Mouse (Mus musculus): ENCODE data around the gene Mdm4.
A peak's percentile ranks its signal among the peaks of the same experiment; 100 is the strongest.

Gene Mdm4

GRCm38 (mm10) chr1:133030461-133030860, at the start of gene Mdm4:
Gene Mdm4 (minus strand): TSS chr1:133030561.
- no peak for DNase-seq

- no peak for DNase-seq
These were observed 49.8 kb upstream of the Mdm4 start for GRCm38 (mm10) chr1:133080079-133080561.

- DNase-seq: no peak
These were observed 49.1 kb upstream of the Mdm4 start for GRCm38 (mm10) chr1:133079509-133079908.

- DNase-seq: no peak
These were observed 48.0 kb upstream of the Mdm4 start for GRCm38 (mm10) chr1:133078338-133078727.

GRCm38 (mm10) chr1:133077606-133078337, 47.4 kb upstream of the Mdm4 start:
- no peak for DNase-seq

GRCm38 (mm10) chr1:133076681-133077514, 46.5 kb upstream of the Mdm4 start:
- no peak for DNase-seq

- no peak for DNase-seq
These were observed 45.5 kb upstream of the Mdm4 start for GRCm38 (mm10) chr1:133075651-133076400.

- DNase-seq: no peak
These were observed 44.2 kb upstream of the Mdm4 start for GRCm38 (mm10) chr1:133074541-133074940.

- peak; percentile 46 to 71 for DNase-seq
These were observed 43.0 kb upstream of the Mdm4 start for GRCm38 (mm10) chr1:133073327-133073856.

GRCm38 (mm10) chr1:133071666-133072381, 41.5 kb upstream of the Mdm4 start:
- DNase-seq: no peak

- DNase-seq: peak; percentile 32 to 50
These were observed 39.8 kb upstream of the Mdm4 start for GRCm38 (mm10) chr1:133070157-133070556.

GRCm38 (mm10) chr1:133069275-133070120, 39.1 kb upstream of the Mdm4 start:
- DNase-seq: no peak

GRCm38 (mm10) chr1:133068669-133069274, 38.4 kb upstream of the Mdm4 start:
- no peak for DNase-seq

GRCm38 (mm10) chr1:133068268-133068667, 37.9 kb upstream of the Mdm4 start:
- peak in 1 of 2 experiments; percentile 55 for DNase-seq

- no peak for DNase-seq
These were observed 32.8 kb upstream of the Mdm4 start for GRCm38 (mm10) chr1:133063164-133063563.

GRCm38 (mm10) chr1:133060681-133061080, 30.3 kb upstream of the Mdm4 start:
- no peak for DNase-seq

GRCm38 (mm10) chr1:133059592-133059991, 29.2 kb upstream of the Mdm4 start:
- DNase-seq: no peak

- no peak for DNase-seq
These were observed 27.1 kb upstream of the Mdm4 start for GRCm38 (mm10) chr1:133057345-133058034.

- no peak for DNase-seq
These were observed 24.0 kb upstream of the Mdm4 start for GRCm38 (mm10) chr1:133054326-133054725.

- DNase-seq: no peak
These were observed 22.7 kb upstream of the Mdm4 start for GRCm38 (mm10) chr1:133053034-133053433.

Measured in kidney, postnatal 25 days (tissue).